Mouse (Mus musculus) monocyte, adult 5-6 weeks (primary cell): ENCODE data around the gene Egf. TPM values are rescaled to one million over a fixed set of nuclear protein-coding genes. Genes with fewer than 3 reads are reported as not detected.

ENCODE experiments used
- ATAC-seq: fragments of 153-309, 156-312 bp; replicated peaks from 2 replicates; pipeline ENCODE4 v1.8.0; 2017; ENCODE audit warnings: mild to moderate bottlenecking; ENCODE audit not compliant: low TSS enrichment, insufficient number of reproducible peaks, severe bottlenecking, poor library complexity, low FRiP score
- total RNA-seq: library from RNA; stranded (forward); fragments of 200-1000, 200-491, 200-594 nt; gene quantifications from 3 replicates; pipeline ENCODE4 v1.2.3, GENCODE M21; 2017

The Egf gene
- total RNA-seq, 1 experiment from 2014 or later: 1.4 TPM

DNA sequence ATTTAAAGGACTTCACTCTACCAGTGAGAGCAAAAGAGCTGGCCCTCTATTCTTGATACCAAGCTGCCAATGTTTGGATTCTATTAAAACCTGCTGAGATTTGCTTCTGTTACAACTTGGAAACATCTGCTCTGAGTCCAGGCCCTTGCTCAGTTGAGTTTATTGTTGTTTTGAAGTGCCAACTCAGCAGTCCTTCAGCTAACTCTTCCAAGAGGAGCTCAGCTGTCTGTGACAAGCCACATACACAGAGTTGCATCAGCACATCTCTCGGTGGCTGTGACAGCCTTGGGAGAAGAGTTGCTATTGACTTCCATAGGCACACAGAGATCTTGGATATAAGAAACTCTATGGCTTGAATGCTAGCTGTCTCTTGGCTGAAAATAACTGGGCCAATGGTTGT lies 124.1 kb downstream of the Egf start:
- no peak for ATAC-seq

Other genes starting within 250 kb of the Egf start
- gene Elovl6, start 223.0 kb downstream of the Egf start, total RNA-seq: 4.9 to 14.4 TPM (median 6.5 TPM) in 3 replicates
- gene Lrit3, start 48.7 kb upstream of the Egf start, total RNA-seq: not detected in 3 replicates
- gene Rrh, start 67.3 kb upstream of the Egf start, total RNA-seq: 0.76 TPM in 1 of 3 replicates, not detected in the others
- gene Gar1, start 76.1 kb upstream of the Egf start, total RNA-seq: 5.0 to 8.2 TPM (median 5.2 TPM) in 3 replicates
- not detected in 3 replicates for gene Cfi, start 80.6 kb upstream of the Egf start, total RNA-seq
- gene Pla2g12a, start 123.3 kb upstream of the Egf start, total RNA-seq: 1.3 to 6.7 TPM (median 4.7 TPM) in 3 replicates
- gene Casp6, start 146.1 kb upstream of the Egf start, total RNA-seq: 9.5 to 15.4 TPM (median 11.7 TPM) in 3 replicates
- 28.2 to 53.7 TPM (median 52.6 TPM) in 3 replicates for gene Mcub, start 214.9 kb upstream of the Egf start, total RNA-seq